Mouse (Mus musculus): ENCODE measurements at regions not wholly inside any gene's neighbourhood (a gene's known extent, or its start where the extent isn't known, plus 50 kb on each side); places are given as distances from the start of the nearest gene placed in this dataset.

DNA sequence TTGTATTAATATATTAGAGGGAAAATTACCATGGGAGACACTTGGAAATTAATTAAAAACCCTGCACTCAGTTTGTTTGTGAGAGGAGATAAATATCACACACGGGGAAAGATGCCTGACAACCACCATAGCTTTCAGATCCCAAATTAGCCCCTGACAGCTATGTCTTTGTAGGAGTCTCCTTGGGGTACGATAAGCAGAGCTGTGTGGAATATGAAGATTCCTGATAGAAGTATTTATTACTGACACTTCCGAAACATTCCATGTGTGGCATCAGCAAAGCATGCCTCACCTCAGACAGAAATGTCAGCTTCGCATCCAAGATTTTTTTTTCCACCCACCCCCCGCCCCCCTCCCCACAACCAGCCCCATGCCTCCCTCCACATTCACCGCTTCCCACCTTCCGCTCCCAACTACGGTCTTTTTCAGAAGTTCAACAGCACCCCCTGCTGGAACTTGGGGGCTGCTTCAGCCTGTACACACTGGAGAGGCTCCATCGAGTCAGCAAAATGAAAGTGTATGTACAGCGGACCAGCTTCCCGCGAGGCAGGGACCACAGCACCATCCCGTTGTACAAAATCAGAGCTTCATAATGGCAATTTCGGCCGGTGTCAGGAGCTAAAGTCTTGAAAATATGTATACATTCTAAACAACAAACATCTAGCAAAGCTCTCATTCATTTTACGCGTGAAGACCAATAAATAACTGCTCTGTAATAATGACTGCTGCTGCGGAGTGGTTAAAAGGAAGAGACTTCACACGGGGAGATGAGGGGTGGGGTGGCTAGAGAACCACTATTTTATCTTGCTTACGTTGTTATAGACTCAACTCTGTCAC lies 66.7 kb downstream of the Rwdd3 start:
- TF ChIP-seq POLR2A (IDR thresholded peaks at IDR 0.05; ENCODE audit: borderline replicate concordance, extremely low read depth, insufficient read depth, insufficient read length, poor library complexity, severe bottlenecking): no peak
- TF ChIP-seq CTCF (IDR thresholded peaks at IDR 0.05; ENCODE audit: borderline replicate concordance, extremely low read depth, insufficient read depth, insufficient read length): peak; percentile 92
- DNase-seq (ENCODE audit: low read depth): peak; percentile 96

DNA sequence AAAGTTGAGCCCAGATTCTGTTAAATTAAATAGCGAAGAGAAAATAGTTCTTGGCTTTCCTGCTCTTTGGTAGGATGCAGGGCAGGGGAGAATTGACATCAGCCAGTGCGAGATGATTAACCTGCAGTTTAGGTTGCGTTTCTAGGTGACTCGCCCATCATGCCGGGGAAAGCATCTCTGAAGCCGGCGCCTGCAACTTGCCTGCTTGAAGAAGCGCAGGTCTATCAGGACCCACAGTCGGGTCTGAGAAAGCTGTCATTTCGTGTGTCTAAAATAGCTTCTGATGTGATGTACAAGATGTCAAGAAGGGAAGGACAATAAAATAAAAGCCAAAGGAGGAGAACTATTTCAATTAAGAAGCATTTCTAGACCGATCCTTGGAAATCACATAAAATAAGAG lies 68.6 kb downstream of the Rwdd3 start:
- no peak for TF ChIP-seq POLR2A (IDR thresholded peaks at IDR 0.05; ENCODE audit: borderline replicate concordance, extremely low read depth, insufficient read depth, insufficient read length, poor library complexity, severe bottlenecking)
- no peak for TF ChIP-seq CTCF (IDR thresholded peaks at IDR 0.05; ENCODE audit: borderline replicate concordance, extremely low read depth, insufficient read depth, insufficient read length)
- DNase-seq (ENCODE audit: low read depth): peak; percentile 60

DNA sequence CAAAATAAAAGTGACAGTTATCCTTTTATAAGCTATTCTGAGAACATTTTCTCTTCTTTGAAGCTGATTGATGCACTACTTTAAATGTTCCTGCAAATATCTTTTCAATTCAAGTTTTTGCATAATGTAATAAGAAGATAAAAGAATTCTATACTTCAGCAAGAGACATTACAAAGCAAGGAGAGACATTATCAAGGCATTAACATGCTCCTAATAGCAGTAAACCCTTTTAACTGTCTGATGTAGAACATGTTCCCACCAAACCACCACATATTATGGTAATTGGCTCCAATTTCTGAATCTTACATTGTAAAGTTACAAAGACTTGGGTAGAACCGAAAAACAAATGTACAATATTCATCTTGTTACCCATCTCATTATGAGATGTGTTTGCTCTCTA lies 69.4 kb downstream of the Rwdd3 start:
- peak; percentile 42 for DNase-seq (ENCODE audit: low read depth)
- TF ChIP-seq POLR2A (IDR thresholded peaks at IDR 0.05; ENCODE audit: borderline replicate concordance, extremely low read depth, insufficient read depth, insufficient read length, poor library complexity, severe bottlenecking) (no peak), CTCF (IDR thresholded peaks at IDR 0.05; ENCODE audit: borderline replicate concordance, extremely low read depth, insufficient read depth, insufficient read length) (no peak)

DNA sequence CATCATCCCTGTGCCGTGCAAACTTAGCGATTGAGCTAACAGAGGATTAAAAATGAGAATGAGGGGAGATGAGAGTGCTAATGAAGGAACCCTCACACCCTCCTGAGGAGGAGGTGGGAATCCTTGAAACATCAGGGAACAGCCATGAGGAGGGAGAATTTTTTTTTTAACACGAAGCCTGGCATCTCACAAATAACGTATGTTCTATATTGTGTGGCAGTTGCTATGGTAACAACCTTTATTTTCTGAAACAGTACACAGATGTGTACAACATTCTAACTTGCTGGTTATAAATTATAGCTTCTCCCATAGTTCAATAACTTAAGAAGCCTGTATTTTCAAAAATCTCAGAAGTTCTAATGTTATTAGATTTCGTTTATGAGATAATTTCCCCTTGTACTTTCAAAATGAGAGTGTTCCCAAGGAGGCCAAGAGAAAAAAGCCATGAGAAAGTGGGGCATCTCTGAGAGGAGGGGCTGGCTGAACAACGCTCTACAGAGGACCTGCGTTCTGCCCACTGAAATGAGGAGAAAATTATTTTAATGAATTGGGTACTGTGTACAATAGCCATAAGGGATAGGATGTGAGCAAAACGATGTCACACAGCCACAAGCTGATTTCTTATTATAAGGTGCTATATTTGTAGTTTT lies 71.2 kb downstream of the Rwdd3 start:
- peak; percentile 70 for DNase-seq (ENCODE audit: low read depth)
- TF ChIP-seq POLR2A (IDR thresholded peaks at IDR 0.05; ENCODE audit: borderline replicate concordance, extremely low read depth, insufficient read depth, insufficient read length, poor library complexity, severe bottlenecking) (no peak), CTCF (IDR thresholded peaks at IDR 0.05; ENCODE audit: borderline replicate concordance, extremely low read depth, insufficient read depth, insufficient read length) (no peak)

DNA sequence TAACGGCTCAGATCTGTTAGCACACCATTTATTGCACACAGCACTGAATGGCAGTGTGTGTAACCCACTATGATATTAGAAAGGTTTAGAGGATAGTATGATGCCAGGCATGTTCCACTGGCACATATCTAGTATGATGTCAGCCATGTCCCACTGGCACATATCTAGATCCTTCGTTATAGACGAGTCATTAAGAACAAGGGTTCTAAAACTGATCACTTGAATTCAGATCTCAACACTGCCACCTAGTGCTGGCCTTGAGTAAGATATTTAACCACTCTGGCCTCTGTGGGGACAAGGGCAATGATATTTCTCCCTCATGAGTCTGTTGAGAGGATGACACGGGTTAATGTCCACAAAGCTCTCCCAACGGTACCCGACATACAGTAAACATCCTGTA lies 78.0 kb downstream of the Rwdd3 start:
- peak; percentile 80 for DNase-seq (ENCODE audit: low read depth)
- TF ChIP-seq POLR2A (IDR thresholded peaks at IDR 0.05; ENCODE audit: borderline replicate concordance, extremely low read depth, insufficient read depth, insufficient read length, poor library complexity, severe bottlenecking) (no peak), CTCF (IDR thresholded peaks at IDR 0.05; ENCODE audit: borderline replicate concordance, extremely low read depth, insufficient read depth, insufficient read length) (peak; percentile 46; the same call in 1 of the 2 replicates)

DNA sequence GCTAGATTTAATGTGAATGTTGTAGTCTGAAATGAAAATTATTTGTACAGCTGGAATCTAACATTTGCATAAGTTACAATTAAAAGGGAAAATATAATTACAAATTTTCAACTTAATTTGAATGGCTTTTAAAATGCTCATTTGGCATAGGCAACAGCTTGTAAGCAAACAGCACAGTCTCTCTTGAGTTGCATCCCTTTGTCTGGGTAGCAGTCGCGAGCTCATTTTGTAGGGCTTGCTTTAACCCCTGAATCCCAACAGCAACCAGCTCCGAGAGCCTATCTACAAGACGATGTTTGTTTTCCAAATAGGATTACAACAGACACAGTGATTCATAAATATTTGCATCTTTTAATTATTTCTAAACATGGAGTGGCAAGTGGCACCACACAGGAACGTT lies 82.8 kb downstream of the Rwdd3 start:
- TF ChIP-seq CTCF (IDR thresholded peaks at IDR 0.05; ENCODE audit: borderline replicate concordance, extremely low read depth, insufficient read depth, insufficient read length) (no peak), POLR2A (IDR thresholded peaks at IDR 0.05; ENCODE audit: borderline replicate concordance, extremely low read depth, insufficient read depth, insufficient read length, poor library complexity, severe bottlenecking) (no peak)
- peak; percentile 61 for DNase-seq (ENCODE audit: low read depth)

DNA sequence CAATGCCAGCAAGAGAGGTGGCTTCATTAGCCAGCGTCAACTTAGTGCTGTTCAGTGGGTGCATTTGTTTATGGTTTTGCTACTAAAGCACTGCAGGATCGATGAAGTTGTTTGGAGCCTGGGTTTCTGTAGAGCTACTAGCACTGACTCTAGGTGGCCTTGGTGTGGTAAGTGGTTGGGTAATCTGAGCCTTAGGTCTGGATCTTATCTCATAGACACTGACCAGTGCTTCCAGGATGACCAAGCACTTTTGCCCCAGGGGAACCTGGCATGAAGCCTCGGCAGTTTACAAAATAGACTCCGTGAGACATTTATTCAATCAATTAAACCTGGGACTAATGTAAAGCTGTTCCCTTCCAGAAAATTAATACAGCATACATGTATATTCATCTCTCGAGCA lies 102.8 kb downstream of the Rwdd3 start:
- no peak for TF ChIP-seq CTCF (IDR thresholded peaks at IDR 0.05; ENCODE audit: borderline replicate concordance, extremely low read depth, insufficient read depth, insufficient read length)
- TF ChIP-seq POLR2A (IDR thresholded peaks at IDR 0.05; ENCODE audit: borderline replicate concordance, extremely low read depth, insufficient read depth, insufficient read length, poor library complexity, severe bottlenecking): no peak
- DNase-seq (ENCODE audit: low read depth): no peak

DNA sequence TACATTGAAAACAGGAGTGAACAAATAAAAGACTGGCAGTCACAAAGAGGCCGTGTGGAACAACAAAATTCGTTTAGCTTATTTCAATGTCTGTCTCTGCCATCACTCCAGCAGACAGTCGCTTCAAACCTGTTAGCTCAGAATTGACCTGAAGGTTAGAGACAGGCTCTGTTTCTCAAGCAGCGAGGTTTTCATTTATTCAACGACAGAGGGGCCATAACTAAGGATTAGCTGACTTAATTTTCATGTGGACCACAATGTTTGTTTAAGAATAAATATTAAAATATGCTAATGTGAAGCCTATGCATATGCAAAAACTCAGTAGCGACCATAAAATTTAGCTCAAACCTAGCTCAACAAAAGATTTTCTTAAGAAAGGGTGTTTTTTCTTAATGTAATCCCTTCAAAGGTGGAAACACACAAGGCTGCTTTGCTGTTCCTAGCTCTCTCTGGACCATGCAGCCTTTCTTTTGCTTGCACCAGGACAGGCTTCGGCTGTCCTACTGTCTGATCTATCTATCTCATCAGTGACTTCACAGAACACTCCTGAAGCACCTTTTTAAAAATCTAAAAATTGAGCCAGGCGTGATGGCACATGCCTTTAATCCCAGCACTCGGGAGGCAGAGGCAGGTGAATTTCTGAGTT lies 135.5 kb downstream of the Rwdd3 start:
- no peak for TF ChIP-seq CTCF (IDR thresholded peaks at IDR 0.05; ENCODE audit: borderline replicate concordance, extremely low read depth, insufficient read depth, insufficient read length)
- no peak for TF ChIP-seq POLR2A (IDR thresholded peaks at IDR 0.05; ENCODE audit: borderline replicate concordance, extremely low read depth, insufficient read depth, insufficient read length, poor library complexity, severe bottlenecking)
- DNase-seq (ENCODE audit: low read depth): peak; percentile 64

DNA sequence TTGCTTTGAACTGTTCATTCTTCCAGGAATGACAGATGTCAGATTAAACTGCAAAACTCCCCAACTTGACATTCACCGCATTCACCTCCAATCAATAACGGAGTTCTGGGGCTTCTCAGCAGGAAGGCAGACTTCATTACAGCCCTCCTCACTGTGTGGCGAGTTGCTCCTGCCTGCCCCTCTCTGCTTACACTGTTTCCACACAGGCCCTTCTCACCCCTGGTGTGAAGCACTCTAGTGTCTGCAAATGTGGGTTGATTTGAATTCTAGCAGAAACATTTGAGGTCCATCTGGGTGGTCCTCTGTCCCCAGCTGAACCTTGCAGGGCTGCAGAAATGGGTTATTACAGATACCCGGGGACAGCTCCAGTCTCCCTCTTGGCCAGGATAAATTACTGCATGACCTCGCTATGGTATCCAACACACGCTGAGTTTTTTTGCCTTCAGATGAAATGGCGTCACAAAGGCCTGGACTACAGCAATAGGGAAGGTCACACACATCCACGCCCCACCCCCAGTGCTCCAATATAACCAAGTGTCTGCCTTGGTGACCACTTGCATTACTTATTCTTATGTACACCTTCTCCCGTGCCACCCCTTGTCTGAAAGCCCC lies 145.8 kb downstream of the Rwdd3 start:
- DNase-seq (ENCODE audit: low read depth): peak; percentile 62
- no peak for TF ChIP-seq CTCF (IDR thresholded peaks at IDR 0.05; ENCODE audit: borderline replicate concordance, extremely low read depth, insufficient read depth, insufficient read length)
- no peak for TF ChIP-seq POLR2A (IDR thresholded peaks at IDR 0.05; ENCODE audit: borderline replicate concordance, extremely low read depth, insufficient read depth, insufficient read length, poor library complexity, severe bottlenecking)

DNA sequence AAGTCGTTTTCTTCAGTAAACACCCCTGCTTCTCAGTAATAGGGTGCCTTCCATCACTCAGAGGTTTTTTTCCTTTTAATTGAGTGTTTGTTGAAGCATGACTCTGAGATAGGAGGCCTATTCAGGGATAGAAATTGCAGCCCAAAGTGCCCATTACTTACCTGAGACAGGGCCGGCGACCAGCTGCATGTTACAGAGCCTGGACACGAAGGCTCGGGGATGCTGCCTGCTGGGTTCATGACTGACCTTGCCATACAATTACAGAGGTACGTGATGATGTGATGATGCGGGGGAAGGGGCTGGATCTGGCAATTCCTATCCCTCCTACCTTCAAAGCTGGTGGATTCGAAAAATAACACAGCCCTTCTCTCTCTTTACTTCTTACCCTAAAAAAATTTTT lies 146.7 kb downstream of the Rwdd3 start:
- DNase-seq (ENCODE audit: low read depth): peak; percentile 31
- TF ChIP-seq CTCF (IDR thresholded peaks at IDR 0.05; ENCODE audit: borderline replicate concordance, extremely low read depth, insufficient read depth, insufficient read length) (no peak), POLR2A (IDR thresholded peaks at IDR 0.05; ENCODE audit: borderline replicate concordance, extremely low read depth, insufficient read depth, insufficient read length, poor library complexity, severe bottlenecking) (no peak)
